ENCODE assay signal across 26 mouse cellular contexts in genomic region chr4:87132525-87132924, GRCm38 (mm10).
"Had no signal": no experiment of that assay in that cellular context is flagged by ENCODE, and none has a peak within 500 bp of the region (broad histone marks: within the 10 kb centered on the region; RNA-seq: fewer than 3 reads in every experiment).

No protein-coding gene starts in this region.

- ATAC-seq: hindbrain, embryonic 16.5 days; inflammation-experienced regulatory T-cells, adult 6 months; intestine, embryonic 16.5 days; liver, embryonic 12.5 days had no signal

- H3K4me3 ChIP-seq: heart, embryonic 10.5 days; heart, embryonic 12.5 days; hindbrain, embryonic 10.5 days; hindbrain, embryonic 12.5 days; kidney, embryonic 15.5 days; limb, embryonic 13.5 days; limb, embryonic 15.5 days; liver, embryonic 12.5 days had no signal

- DNase-seq: gastrocnemius, postnatal 14 days; gastrocnemius, postnatal 36 days; heart, adult 18-20 months; heart, postnatal 10 days; heart, postnatal 4 days; kidney, adult 11 months; kidney, adult 2 months; kidney, adult 9 months; kidney, postnatal 14 days; kidney, postnatal 36 days; layer of hippocampus, postnatal 36 days; left cerebral cortex, postnatal 4 days had no signal

- H3K27ac ChIP-seq: heart, embryonic 10.5 days; hindbrain, embryonic 10.5 days; hindbrain, embryonic 12.5 days; hindbrain, embryonic 14.5 days; kidney, embryonic 15.5 days; kidney, postnatal 0 days; limb, embryonic 13.5 days; limb, embryonic 15.5 days; liver, embryonic 12.5 days; liver, embryonic 14.5 days had no signal
